Mouse (Mus musculus) adrenal gland, adult 8-10 months (tissue): ENCODE data around the gene Ank. TPM values are rescaled to one million over a fixed set of nuclear protein-coding genes. Genes with fewer than 3 reads are reported as not detected.

Experiments
- DNase-seq: peaks from one replicate; pipeline ENCODE4 v3.0.0; 2022
- total RNA-seq, 4 experiments: library from RNA; stranded (reverse); gene quantifications; 2 replicates each; pipeline ENCODE4 v1.2.4; 2022

Ank gene
- total RNA-seq, 4 experiments from 2014 or later: 38.2 to 68.7 (median 50.9) TPM

DNA sequence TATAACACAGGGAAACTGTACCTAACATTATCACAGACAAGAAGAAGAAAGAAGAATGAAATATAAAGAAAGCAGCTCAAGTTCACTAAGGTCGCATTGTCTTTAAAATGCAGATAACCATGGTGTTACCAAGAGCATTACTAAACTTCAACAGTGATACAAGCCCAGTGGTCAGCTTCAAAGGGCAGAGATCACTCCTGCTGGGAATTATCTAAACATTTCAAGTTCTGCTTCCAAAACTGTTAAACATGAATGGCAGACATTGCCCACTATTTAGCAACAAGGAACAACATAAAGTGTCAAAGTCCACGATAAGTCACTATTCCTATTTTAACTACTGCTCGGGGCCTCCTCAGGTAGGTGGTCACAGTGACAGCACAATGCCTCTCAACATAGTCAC lies 138.1 kb downstream of the Ank start:
- DNase-seq: no peak

DNA sequence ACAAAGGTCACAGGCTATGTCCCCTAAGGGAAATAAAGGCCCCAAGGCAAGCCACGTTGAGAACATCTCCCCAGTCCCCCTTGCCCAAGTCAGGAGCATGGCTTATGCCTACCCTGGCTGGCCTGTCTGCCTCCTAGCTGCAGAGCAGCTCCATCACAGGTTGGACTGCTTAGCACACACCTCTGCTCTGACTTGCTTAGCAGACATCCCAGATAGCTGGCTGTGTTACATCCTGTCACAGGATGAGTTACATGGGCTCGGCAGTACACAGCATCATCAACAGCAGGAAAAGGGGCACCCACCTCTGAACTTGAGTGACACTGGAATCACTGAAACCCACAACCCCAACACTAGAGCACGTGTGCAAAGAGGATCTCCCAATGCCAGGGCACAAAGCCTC lies 138.8 kb downstream of the Ank start:
- DNase-seq: no peak

DNA sequence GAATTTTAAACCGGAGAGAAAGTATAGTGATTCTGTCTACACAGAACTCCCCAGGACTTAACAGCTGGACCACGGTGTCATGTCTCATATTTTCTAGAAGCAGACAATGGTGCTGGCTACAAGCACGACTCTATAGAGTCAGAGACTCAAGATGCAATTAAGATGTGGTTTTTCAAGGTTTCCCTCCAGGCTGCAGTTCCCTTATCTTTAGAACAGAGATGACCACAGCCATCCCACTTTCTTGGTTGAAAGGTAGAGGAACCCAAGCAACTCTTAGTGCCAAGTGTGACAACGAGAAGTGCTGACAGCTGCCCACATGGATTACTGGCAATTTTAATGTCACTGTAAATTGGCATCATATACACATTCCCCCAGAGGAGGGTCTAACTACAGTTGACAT lies 143.1 kb downstream of the Ank start:
- no peak for DNase-seq

DNA sequence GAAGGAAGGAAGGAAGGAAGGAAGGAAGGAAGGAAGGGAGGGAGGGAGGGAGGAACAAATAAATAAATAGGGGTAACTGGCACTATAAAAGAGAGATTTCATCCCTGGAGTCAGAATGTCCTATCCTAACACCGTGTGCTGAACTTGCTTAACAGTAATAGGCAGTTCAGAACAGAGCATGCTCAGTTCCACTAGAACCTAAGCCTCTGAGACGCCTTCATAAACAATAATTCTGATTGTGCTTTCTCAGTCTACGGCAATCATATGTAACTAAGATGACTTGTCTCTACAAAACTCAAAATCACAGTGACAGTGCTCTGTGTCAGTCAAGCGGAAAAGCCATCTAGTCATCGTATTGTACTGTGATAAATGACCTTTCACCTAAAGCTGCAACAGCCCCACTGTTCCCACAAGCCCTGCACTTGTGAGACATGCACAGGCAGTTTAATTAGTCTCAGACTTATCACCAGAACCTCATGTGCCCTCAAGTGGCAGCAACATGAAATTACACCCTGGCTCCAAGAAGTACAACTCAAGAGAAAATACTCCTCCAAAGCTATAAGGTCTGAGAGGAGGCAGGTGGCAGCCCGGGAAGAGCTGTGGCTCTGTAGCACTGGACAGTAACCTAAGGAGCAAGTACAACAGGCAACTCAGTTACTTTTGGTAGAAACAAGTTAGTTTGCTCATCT lies 146.2 kb downstream of the Ank start:
- peak; percentile 32 for DNase-seq

DNA sequence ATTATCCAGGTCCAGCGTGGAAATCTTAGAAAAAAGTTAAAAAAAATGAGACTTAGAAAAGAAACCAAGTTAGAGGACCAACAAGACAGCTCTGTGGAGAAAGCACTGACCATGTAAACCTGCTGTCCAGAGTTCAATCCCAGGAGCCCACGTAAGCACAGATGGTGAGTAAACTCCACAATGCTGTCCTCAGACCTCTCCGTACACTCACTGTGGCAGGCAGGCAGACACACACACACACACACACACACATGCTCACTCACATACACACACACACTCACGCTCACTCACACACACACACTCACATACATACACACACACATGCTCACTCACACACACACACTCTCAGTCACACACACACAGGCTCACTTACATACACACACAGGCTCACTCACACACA lies 146.8 kb downstream of the Ank start:
- no peak for DNase-seq

DNA sequence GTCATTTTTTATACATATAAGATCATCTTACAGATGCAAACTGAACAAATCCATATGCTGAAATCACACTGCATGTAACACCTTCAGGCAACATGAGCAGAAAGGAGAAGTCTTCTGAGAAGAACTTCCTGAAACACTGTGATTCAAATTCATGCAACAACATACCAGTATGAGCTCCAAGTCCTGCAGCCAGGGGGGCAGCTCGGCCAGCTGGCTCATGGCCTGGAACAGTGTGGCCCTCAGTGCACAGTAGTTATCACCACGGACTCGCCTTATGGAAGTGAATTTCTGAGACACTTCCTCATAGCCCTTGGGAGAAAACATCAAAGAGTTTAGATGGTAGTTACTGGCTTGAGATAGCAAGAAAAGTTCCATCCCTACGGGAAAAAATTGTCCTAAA lies 149.7 kb downstream of the Ank start:
- no peak for DNase-seq

DNA sequence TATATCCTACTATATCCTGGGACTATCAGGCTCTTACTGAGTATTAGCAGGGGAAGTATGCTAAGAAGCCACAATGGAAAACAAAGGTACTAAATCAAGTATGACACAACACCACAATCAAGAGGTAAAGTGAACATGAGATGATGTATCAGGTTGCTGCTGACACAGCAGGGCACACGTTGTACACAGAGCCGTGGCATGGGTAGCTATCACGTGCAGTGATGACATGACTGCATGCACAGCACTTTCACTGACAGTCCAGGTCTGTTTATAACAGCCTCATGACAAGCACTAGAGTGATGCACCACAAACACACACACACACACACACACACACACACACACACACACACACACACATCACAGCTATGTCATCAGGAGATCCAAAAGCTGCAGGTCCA lies 150.8 kb downstream of the Ank start:
- no peak for DNase-seq

DNA sequence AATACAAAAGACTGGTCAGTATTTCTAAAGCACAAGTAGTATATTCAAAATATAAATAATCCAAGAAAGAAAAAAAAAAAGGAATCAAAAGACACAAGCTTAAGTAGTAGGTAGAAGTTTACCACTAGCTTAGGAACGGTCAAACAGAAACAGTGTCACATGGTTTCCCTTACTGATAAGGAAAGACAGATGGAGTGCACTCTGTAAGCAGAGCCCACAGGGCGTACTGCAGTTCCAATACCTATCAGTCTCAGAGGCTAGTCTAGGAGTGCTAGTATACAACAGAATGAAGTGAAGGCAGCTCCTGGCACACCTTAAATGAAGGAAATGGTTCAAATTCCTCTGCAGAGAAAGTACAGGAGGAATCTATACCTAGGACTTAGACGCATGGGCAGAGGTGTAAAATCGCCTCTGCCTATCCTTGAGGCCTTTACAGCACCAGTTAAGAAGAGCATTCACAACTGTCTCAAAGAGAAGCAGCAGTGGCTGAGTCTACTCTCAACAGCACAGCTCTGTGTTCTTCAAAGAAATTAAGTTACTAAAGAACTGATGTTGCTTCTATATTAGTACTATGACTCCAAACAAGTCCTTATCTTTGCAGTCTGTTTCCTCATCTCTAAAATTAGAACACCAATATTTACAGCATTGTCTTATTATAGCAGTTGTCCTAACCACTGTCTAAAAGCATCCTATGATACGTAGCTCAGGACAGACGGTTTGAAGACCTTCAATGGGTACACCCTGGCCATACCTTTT lies 152.5 kb downstream of the Ank start:
- no peak for DNase-seq

DNA sequence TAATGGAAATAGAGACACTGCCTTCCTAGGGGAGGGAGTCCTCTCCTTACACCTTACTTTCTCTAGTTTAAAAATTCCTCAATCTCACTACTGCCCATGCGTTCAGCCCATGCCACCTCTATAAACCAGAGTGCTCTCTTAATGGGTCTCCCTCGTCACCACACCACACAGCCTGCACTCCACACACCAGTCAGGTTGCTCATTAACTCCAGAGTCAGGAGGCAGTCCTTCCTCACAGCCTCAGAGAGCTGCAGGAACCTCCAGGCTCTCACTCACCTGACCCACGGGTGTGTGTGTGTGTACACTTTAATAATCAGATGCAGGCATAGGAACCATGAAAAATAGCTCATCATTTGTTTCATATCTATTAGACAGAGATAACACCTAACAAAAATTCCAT lies 153.2 kb downstream of the Ank start:
- no peak for DNase-seq

DNA sequence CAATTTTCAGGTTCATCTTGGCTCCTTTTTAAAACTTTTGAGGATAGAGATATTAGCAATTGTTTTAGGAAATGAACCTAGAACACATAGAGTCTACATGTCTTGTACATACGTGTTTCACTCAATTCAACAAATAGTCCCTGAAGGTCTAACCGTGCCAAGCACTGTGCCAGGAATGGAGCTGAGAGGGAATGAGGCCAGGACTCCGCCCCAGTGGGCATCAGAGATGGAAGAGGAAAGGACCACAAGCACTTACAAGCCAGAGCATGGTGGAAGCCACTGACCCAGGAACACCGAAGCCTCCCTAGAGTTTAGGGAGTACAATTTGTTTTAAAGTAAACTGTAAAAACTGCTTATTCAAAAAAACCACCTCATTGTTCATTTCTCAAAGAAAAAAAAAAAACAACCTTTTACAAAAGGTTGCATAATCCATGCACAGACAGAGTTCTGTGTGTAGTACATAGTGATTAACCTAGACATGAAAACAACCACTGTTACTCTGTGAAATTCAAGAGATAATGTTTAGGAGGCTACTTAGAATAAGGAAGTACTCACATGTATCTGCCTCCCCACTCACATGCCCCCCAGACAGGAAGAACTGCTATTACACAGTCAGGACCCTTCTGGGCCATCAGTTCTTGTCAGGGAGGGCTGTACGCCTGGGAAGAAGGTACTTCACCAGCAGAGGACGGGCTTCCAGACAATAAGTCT lies 154.2 kb downstream of the Ank start:
- no peak for DNase-seq

DNA sequence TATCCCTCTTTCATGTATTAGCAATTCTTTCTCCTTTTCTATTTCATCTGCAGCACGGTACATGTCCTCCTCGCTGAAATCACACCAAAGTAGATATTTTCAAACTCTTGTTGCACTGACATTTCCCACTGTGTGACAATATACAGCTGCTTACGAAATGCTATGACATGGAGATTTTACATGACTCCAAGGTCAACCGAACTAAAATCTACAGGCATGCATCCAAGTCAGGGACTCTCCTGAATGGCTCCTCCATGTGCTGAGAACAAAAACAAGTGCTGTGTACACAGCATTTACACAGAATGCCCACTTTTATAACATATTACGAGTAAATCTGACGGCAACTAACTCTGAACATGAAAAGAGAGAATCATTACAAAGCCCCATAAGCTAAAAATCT lies 156.8 kb downstream of the Ank start:
- no peak for DNase-seq

DNA sequence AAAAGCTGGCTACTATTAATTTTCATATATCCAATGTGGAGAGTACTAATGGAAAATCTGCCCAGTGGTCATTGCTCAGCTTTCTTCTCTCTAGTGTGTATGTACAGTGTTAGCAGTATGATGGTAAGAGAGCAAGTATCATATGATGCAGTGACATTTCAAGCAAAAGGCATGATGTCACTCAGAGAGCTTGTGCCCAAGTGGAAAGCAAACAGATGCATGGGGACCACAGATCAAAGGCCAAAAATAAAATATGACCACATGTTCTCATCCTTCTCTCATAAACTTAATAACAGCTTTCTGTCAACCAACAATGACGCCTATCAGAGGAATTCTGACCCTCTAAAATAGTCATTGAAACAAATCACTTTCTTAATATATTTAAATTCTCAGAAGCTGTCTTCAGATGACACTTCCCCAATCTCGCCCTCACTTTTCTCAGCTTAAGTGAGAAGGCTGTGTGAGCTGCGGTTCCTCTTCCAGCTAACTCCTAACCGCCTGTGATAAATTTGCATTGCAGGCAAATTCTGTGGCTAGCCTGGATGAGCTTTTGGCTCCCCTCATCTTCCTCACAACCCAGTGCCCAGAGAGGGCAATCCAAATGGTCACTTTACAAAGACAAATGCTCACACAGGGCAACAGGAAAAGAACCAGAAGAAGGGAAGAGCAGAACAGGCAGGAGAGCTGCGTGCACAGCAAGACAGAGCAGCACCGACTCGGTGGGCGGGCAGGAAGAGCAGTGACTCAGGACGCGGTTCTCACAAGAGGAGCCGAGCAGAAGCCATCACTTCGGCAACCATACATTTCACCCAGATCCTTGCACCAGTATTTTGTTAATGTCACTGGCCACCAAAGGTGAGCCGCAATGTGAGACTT lies 158.8 kb downstream of the Ank start:
- DNase-seq: no peak

DNA sequence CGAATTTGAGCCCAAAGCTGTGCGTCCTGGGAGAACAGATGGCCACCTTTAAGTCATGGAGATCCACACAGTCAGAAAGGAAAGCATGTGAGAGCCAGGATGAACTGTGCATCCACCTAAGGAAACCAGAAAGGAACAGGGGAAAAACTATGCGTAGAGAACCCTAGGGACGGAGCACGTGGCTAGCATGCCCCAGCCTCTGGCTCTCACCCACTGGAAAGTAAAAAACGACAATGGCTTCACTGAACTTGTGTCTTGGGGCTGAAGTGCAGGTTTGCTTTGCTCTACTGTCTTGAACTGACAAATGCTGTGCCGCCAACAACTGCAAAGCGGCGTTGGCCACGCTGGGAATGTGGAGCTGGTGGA lies 159.4 kb downstream of the Ank start:
- DNase-seq: no peak

DNA sequence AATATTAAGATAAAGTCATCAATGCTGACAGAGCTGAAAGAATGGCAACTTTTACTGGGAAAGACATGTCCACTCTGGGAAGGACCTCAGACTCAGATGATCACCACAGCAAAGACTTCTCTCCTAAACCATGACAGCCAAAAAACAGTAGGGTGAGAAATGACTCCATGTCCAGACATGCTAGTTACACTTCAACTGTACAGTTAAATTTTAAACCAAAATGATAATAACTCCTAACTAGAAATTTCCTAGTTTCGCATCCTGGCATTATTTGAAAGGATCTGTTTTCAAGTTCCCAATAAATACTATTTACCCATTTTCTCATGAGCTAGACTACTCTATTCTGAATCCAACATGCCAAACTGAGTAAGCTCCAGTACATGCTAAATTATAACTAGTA lies 159.8 kb downstream of the Ank start:
- DNase-seq: no peak

DNA sequence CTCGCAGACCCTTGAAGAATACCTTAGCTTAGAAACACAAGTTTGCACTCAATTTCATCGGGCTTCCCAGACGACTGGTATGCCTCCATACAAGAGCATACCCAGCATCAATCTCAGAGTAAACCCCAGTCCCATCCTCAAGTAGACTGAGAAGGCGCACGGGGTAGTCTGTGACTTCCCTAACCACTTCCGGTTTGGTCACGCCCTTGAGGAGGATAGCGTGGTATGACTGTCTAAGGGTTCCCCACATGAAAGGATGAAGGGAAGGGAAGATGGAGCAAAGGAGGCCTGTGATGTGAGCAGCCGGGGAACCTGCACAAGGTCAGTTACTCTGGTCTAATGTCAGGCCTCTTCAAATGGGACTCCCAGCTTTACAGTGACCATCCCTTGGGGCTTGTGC lies 161.3 kb downstream of the Ank start:
- DNase-seq: no peak

DNA sequence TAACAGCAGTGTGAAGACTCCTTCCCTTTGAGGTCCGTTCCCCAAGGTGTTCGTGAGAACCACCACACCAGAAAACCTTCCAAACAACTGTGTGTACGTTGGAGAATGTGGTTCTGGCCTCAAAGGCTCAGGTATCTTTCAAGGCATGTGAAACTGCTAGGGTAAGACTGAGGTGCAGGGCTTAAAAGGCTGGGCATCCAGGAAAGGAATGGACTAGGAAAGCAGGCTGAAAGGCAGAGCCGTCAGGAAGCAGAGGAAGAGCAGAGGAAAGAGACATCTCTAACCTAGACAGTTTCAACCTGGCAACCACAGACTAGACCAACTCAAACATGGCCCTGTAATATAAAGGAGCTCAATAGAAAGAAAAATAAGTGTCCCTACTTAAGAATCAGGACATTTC lies 162.6 kb downstream of the Ank start:
- no peak for DNase-seq

DNA sequence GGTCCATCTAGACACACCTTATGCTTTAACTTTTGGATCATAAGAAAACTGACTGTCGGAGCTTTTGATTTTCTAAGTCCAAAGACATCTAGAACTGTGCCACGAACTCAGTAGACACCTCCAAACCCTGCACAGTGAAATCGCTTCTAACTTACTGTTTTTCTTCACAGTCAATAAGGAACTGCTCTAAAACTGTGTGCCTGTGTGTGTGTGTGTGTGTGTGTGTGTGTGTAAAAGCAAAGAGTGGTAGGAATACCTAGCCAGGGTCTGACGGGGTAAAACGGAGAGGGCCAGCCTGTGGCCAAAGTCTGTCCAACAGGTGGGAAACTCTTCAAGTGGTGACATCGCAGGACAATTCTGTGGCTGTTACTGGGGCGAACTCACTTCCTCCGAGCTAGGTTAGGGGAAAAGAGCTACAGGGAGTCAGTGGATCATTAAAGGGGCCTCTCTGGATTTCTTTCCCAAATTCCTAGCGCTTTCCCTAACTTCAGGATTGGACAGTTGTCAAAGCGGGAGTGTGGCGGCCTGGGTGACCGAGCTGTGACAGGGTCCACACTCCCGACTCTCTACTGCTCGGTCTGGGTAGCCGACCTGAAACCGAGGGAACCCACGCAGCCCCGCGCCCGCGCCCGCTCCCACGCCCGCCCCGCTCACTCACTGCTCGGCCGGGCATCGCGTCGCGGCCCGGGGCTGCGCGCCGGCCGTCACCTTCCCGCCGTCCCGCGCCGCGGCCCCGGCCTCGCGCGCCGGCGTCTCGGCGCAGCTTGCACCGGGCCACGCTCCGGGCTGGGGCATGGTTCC lies 163.5 kb downstream of the Ank start:
- DNase-seq: peak; percentile 25

DNA sequence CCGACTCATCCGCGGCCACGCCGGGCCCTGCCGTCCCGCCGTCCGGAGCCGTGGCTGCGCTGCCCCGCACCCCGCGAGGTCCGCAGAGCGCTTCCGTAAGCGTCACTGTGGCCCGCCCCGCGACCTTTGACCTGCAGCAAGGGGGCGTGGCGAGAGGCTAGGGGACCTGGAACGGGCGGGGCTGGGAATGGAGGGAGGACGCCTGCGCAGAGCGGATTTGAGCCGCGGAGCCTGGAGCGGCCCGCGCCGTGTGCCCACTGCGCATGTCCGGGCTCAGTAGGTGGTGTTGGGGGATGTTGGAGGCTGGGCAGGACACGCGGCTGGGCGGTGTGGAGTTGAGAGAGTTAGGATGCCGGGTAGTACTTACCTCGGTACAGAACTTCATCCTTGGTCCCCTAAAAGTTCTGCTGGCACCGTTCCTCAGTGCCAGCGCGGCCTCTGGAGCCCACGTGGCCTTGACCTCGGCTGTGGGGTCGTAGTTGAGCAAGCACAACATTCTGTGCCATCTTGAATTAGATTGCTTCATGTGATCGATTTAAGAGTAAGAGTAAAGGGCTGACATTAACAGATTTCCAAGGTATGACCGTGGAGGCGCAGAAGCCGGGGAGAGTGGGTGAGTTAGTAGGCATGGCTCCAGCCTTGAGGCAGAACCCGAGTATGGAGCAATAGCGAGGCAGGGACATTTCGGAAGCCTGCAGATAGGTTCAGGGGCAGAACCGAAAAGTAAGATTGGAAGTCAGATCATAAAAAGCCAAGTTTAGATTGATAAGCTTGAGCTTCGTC lies 164.3 kb downstream of the Ank start, which contains the start of gene Otulin:
Gene Otulin (minus strand): TSS at position 93 of the 783 bp plus-strand sequence.
- DNase-seq: peak; percentile 97

DNA sequence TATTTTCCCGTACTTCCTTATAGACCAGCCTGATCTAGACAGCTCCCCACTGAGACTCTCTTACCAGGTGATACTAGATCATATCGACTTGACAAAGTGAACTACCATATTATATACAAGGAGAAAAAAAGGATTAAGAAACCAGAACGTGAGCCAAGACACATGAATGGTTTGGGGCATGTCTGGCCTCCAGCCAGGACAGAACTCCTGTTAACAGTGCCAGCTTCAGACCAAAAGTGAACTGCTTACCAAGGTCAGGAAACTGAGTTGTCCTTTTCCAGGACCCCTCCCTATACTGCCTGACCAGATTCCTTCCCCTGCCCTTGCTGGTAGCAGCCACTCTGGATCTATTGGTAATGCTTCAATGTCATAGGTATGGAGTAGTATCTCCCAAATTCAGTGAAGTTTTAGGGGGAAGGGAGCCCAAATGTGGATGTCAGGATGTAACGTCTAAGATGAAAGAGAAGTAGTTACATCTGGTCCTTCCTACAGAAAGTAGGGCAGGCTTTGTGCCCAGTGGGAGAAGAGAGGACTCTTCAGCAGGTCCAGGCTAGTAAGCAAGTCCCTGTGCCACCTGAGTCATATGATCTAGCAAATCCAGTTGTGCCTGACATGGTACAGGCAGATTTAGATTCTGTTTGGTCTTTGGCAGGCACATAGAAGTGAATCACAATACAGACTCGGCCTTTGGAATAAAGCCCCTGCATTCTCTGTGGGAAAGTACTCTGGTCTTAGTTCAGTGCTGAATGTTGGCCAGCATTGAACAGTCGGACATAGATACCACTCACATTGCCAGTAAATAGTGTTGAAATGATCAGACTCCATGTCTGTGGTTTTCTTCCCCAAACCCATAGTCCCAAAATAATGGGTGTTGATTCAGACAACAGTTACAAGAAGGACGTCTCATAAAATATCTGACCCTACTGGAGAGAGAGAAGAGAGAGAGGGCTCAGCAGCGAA lies 167.7 kb downstream of the Ank start:
- no peak for DNase-seq

DNA sequence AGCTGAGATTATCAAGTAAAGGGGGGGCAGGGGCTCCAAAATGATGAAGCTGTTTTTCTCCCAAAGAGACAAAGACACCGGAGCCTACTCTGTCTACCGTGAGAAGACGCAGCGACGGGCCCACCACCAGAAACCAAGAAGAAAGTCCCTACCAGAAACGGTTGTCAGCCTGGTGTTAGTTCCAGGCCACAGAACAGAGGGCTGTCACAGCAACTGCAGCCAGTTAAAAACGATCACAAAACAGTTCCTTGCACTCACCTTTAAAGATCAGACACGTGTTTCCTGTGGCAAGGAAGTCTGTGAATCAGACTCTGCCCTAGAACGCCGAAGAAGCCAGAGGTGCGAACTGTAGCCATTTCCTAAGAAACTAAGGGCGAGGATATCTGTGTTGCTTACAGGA lies 174.7 kb downstream of the Ank start:
- DNase-seq: no peak
